Mouse (Mus musculus): ENCODE measurements around the gene Filip1l.

GRCm38 (mm10) chr16:57502230-57502629 lies 149.3 kb downstream of the Filip1l start:
- TF ChIP-seq POLR2A (IDR thresholded peaks at IDR 0.05; ENCODE audit: borderline replicate concordance, low read depth, low read length) (no peak), CTCF (IDR thresholded peaks at IDR 0.05; ENCODE audit: low read depth, low read length) (no peak)
